In the genomic region with DNA sequence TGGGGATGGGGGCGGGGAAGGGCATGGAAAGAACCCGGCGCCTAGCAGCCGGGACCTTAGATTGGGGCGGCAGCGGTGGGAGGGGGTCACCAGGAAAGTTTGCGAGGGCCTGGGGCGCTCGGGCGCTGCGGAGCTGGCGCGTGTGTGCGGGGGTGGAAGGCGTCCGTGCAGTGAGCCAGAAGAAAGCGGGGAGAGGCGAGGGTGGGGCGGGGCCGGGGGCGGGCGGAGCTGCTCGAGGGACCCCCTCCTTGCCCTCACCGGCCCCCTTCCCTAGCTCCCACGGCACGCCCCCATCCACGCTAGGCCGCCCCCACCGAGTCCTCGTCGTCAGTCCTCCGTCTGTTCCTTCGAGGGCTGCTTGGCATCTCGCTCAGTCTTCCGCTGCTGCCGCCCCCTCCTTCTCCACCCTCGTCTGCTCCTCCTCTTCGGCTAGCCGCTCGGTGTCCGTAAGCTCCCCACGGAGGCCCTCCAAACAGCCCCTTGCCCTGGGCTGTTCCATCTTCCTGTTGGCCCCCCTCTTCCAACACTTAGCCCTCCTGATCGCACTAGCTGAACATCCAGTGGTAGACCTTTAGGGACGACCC, we compare ENCODE assay signal across 8 mouse cellular contexts. TPM values are rescaled to one million over a fixed set of nuclear protein-coding genes. Genes with fewer than 3 reads are reported as not detected.
DNase-seq lines count a peak whose midpoint lies in the region; ATAC-seq lines count a peak whose summit lies in the region.

No protein-coding gene starts in this region.

- H3K4me2 ChIP-seq in hindbrain, embryonic 11.5 days (replicated peaks; ENCODE audit: low read depth, low read length) = peak overlapping the region; percentile 69

- peaks cover 6% of the 10 kb centered on the region; the same call in 1 of the 2 replicates for H3K4me1 ChIP-seq in hindbrain, embryonic 11.5 days (replicated peaks; ENCODE audit: control insufficient read depth, insufficient read depth, low read length)

- no peaks in the 10 kb centered on the region for H3K27me3 ChIP-seq in hindbrain, embryonic 11.5 days (ENCODE audit: control insufficient read depth, insufficient read depth, low read length)

- peak overlapping the region; percentile 68 for H3K9ac ChIP-seq in hindbrain, embryonic 11.5 days (ENCODE audit: low read depth, low read length)

- peak; percentile 71 for DNase-seq in MN1 (ENCODE audit: low spot score)
- peak; percentile 72 for DNase-seq in cerebellum, adult 9-10 months
- DNase-seq in frontal cortex, postnatal 10 days (ENCODE audit: low spot score in 2 of 2) = peak; percentile 73
- peak; percentile 75 for DNase-seq in hindbrain, embryonic 11.5 days (ENCODE audit: low spot score)
- DNase-seq in layer of hippocampus, postnatal 10 days (ENCODE audit: low spot score in 2 of 2) = peak; percentile 72 to 73
- peak; percentile 93 for DNase-seq in lung, postnatal 10 days
- DNase-seq in ovary, postnatal 14 days (ENCODE audit: low spot score) = peak; percentile 65
- peak; percentile 58 to 76 for DNase-seq in thymus, postnatal 36 days

- peak overlapping the region; percentile 90 for H3K27ac ChIP-seq in hindbrain, embryonic 11.5 days (ENCODE audit: low read depth, low read length)

- H3K4me3 ChIP-seq in hindbrain, embryonic 11.5 days (ENCODE audit: low read depth, low read length) = peak overlapping the region; percentile 70

- under 1% methylated on average over 27 of the region's 44 CpGs for WGBS in hindbrain, embryonic 11.5 days

- peaks cover 13% of the 10 kb centered on the region; the same call in 1 of the 2 replicates for H3K36me3 ChIP-seq in hindbrain, embryonic 11.5 days (ENCODE audit: control insufficient read depth, insufficient read depth, low read length)

- H3K9me3 ChIP-seq in hindbrain, embryonic 11.5 days (ENCODE audit: control insufficient read depth, low read length) = no peaks in the 10 kb centered on the region

- peak; percentile 77 for ATAC-seq in hindbrain, embryonic 11.5 days (ENCODE audit: low FRiP score)

RNA-seq across cellular contexts. Expression of gene Tnks1bp1, which starts 0.4 kb away (rescaled TPM):
- 10.4 and 11.8 TPM in 2 replicates for polyA plus RNA-seq in hindbrain, embryonic 11.5 days (2014; fragmentation: Nextera tagmentation; extraction: Ambion mirVana)
- 100 to 1,000 TPM; 112 to 130 TPM for total RNA-seq in layer of hippocampus, postnatal 10 days (2021)

RNA-seq across cellular contexts. Expression of gene P2rx3, which starts 11.0 kb away (rescaled TPM):
- 7.1 and 11.0 TPM in 2 replicates for polyA plus RNA-seq in hindbrain, embryonic 11.5 days (2014; fragmentation: Nextera tagmentation; extraction: Ambion mirVana)
- 1 to 10 TPM; 2.0 to 2.1 TPM for total RNA-seq in layer of hippocampus, postnatal 10 days (2021)

RNA-seq across cellular contexts. Expression of gene Ssrp1, which starts 11.2 kb away (rescaled TPM):
- 306 and 340 TPM in 2 replicates for polyA plus RNA-seq in hindbrain, embryonic 11.5 days (2014; fragmentation: Nextera tagmentation; extraction: Ambion mirVana)
- total RNA-seq in layer of hippocampus, postnatal 10 days (2021) = 100 to 1,000 TPM; 110 to 122 TPM

Comparison
In these comparisons a context has a peak if more than half of its experiments do, and no peak if none do; other contexts are left out.
1. Peak in every context shown above with its lines: DNase-seq, ATAC-seq, H3K4me3 ChIP-seq and H3K27ac ChIP-seq.